Mouse (Mus musculus): ENCODE data around the gene Chmp2b. TPM values are rescaled to one million over a fixed set of nuclear protein-coding genes. Genes with fewer than 3 reads are reported as not detected.

Gene Chmp2b
- polyA plus RNA-seq, 1 experiment from 2014 or later = 58.7 TPM

DNA sequence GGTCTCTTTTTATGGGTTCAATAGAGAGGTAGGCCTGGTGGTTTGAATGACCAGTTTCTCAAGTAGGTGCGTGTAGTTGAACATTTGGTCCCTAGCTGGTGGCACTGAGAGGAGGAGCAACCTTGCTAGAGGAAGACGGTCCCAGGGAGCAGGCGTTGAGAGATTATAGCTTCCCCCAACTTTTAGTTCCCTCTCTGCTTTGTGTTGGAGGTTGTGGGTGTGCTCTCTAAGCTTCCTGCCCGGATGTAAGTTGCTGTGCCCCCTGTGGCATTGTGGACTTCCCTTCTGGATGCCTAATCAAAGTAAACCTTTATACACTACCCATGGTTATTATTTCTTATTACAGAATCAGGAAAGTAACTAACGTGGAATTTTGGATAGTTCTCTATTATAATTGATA, 66.5 kb downstream of the Chmp2b start:
- 81% methylated on average over 5 of the region's 5 CpGs for WGBS
- Histone ChIP-seq H3K4me3 (no peak overlapping the region), H3K4me1 (no peaks in the 10 kb centered on the region)

More for the DNA sequence above, 66.5 kb downstream of the Chmp2b start:
- H3K36me3 ChIP-seq = no peaks in the 10 kb centered on the region
- no peaks in the 10 kb centered on the region for H3K9me3 ChIP-seq (replicated peaks)
- DNase-seq (ENCODE audit: low spot score) = no peak
- no peak overlapping the region for H3K27ac ChIP-seq
- H3K27me3 ChIP-seq (ENCODE audit: low read depth, poor library complexity, severe bottlenecking) = no peaks in the 10 kb centered on the region

Other genes starting within 250 kb of the Chmp2b start
- not detected in 2 replicates for gene Pou1f1, start 42.2 kb downstream of the Chmp2b start, polyA plus RNA-seq (2016; fragmentation: Nextera tagmentation; extraction: Ambion mirVana)